8 mouse cellular contexts compared by ENCODE assay signal in the genomic region with DNA sequence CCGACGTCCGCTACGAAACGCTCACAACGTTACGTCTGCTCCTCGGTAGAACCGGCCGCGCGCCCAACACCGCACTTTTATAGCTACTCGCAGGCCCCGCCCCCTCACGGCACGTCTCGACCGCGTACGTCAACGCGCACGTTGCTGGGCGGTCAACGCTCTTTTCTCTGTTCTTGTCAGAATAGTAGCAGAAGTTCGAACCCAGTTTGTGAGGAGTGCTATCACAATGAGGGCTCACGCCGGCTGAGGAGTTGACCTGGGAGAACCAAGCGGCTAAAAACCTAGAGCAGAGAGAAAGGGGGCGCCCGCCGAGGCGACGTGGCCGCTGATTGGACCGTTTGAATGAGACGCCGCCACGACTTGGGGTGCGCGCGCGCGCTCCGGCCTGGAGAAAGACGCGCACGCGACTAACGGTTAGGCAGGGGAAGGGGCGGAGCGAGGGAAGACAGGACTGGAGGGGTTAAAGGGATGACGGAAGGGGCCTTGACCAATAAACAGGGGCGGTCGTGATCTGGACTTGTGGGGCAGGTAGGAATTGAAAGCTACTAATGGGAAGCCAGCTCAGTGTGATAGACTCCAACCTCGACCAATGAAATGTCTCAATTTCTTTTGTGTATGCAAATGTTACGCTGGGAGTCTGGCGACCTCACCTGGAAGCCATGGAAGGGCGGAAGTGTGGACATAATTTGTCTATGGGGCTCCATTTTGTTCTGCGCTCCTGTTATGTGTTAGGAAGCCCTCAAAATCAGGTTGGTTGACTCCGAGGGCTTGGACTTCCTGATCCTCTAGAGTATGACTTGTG. TPM values are rescaled to one million over a fixed set of nuclear protein-coding genes. Genes with fewer than 3 reads are reported as not detected.
DNase-seq lines count a peak whose midpoint lies in the region; ATAC-seq and TF ChIP-seq lines count a peak whose summit lies in the region.

A gene (minus strand): TSS at position 288 of the 802 bp plus-strand sequence.

- peak; percentile 58 for TF ChIP-seq POLR2A in ES-Bruce4 (IDR thresholded peaks at IDR 0.05; ENCODE audit: insufficient read depth, low read length)

- no peaks in the 10 kb centered on the region for H3K9me3 ChIP-seq in ES-Bruce4 (replicated peaks; ENCODE audit: control insufficient read depth, insufficient read depth, low read length, poor library complexity, severe bottlenecking)
- no peaks in the 10 kb centered on the region for H3K9me3 ChIP-seq in forebrain, embryonic 13.5 days (replicated peaks)
- no peaks in the 10 kb centered on the region for H3K9me3 ChIP-seq in liver, postnatal 0 days (ENCODE audit: low read length)
- H3K9me3 ChIP-seq in neural tube, embryonic 14.5 days (ENCODE audit: control insufficient read depth, low read length), result no peaks in the 10 kb centered on the region

- WGBS in forebrain, embryonic 13.5 days, result under 1% methylated on average over 62 of the region's 62 CpGs
- WGBS in large intestine, adult 2 months, result under 1% methylated on average over 62 of the region's 62 CpGs
- 2% methylated on average over 59 of the region's 62 CpGs for WGBS in liver, postnatal 0 days (ENCODE audit: insufficient replicate concordance)
- WGBS in neural tube, embryonic 14.5 days, result under 1% methylated on average over 62 of the region's 62 CpGs

- H3K4me2 ChIP-seq in forebrain, embryonic 13.5 days, result peak within 1 kb of the TSS; percentile 90
- peak within 1 kb of the TSS; percentile 70 for H3K4me2 ChIP-seq in liver, postnatal 0 days (ENCODE audit: low read depth, low read length)
- H3K4me2 ChIP-seq in neural tube, embryonic 14.5 days (ENCODE audit: low read depth, low read length), result peak within 1 kb of the TSS; percentile 86

- H3K4me3 ChIP-seq in ES-Bruce4 (ENCODE audit: low read depth, low read length), result peak within 1 kb of the TSS; percentile 99
- peak within 1 kb of the TSS; percentile 77 for H3K4me3 ChIP-seq in forebrain, embryonic 13.5 days
- peak within 1 kb of the TSS; percentile 97 for H3K4me3 ChIP-seq in liver, postnatal 0 days (ENCODE audit: low read depth, low read length)
- H3K4me3 ChIP-seq in neural tube, embryonic 14.5 days (ENCODE audit: low read depth, low read length), result peak within 1 kb of the TSS; percentile 80

- peak within 1 kb of the TSS; percentile 88 for H3K27ac ChIP-seq in ES-Bruce4 (ENCODE audit: insufficient read depth, low read length)
- peak within 1 kb of the TSS; percentile 94 for H3K27ac ChIP-seq in forebrain, embryonic 13.5 days
- H3K27ac ChIP-seq in liver, postnatal 0 days (ENCODE audit: low read depth), result peak within 1 kb of the TSS; percentile 98
- peak within 1 kb of the TSS; percentile 98 for H3K27ac ChIP-seq in neural tube, embryonic 14.5 days (ENCODE audit: low read depth, low read length)

- peaks cover 34% of the 10 kb centered on the region for H3K36me3 ChIP-seq in ES-Bruce4 (ENCODE audit: control insufficient read depth, insufficient read depth, low read length, poor library complexity, severe bottlenecking)
- H3K36me3 ChIP-seq in forebrain, embryonic 13.5 days (ENCODE audit: poor library complexity, severe bottlenecking), result peaks cover 32% of the 10 kb centered on the region
- H3K36me3 ChIP-seq in liver, postnatal 0 days (replicated peaks; ENCODE audit: insufficient read depth, low read length), result peaks cover 32% of the 10 kb centered on the region
- peaks cover 10% of the 10 kb centered on the region for H3K36me3 ChIP-seq in neural tube, embryonic 14.5 days (ENCODE audit: control insufficient read depth, insufficient read depth, low read length)

- peak; percentile 99 for ATAC-seq in cerebellum, adult (ENCODE audit: insufficient number of reproducible peaks, low FRiP score, low TSS enrichment)
- ATAC-seq in forebrain, embryonic 13.5 days, result peak; percentile 99
- ATAC-seq in liver, postnatal 0 days, result peak; percentile 97
- peak; percentile 99 for ATAC-seq in neural tube, embryonic 14.5 days (ENCODE audit: low read depth)

- intact Hi-C loops in heart, postnatal 10 days (cut with DNase I), result loop anchor here (5.0 kb wide), 3 partner anchors 105 to 250 kb away; a partner anchor contains a TSS

- peak; percentile 98 to 99 for DNase-seq in heart, postnatal 10 days
- peak; percentile 99 for DNase-seq in large intestine, adult 2 months (ENCODE audit: low read depth, low spot score)
- peak; percentile 99 for DNase-seq in liver, postnatal 0 days
- DNase-seq in testis, postnatal 10 days (ENCODE audit: low spot score), result peak; percentile 100

- peak; percentile 1 for TF ChIP-seq CTCF in ES-Bruce4 (IDR thresholded peaks at IDR 0.05; ENCODE audit: low read depth, low read length)
- TF ChIP-seq CTCF in liver, postnatal 0 days (IDR thresholded peaks at IDR 0.05; ENCODE audit: low read depth), result peak; percentile 57

- no peaks in the 10 kb centered on the region for H3K27me3 ChIP-seq in ES-Bruce4 (ENCODE audit: control insufficient read depth, insufficient read depth, low read length, poor library complexity, severe bottlenecking)
- no peaks in the 10 kb centered on the region for H3K27me3 ChIP-seq in forebrain, embryonic 13.5 days
- no peaks in the 10 kb centered on the region for H3K27me3 ChIP-seq in liver, postnatal 0 days (ENCODE audit: insufficient read depth, low read length)
- no peaks in the 10 kb centered on the region for H3K27me3 ChIP-seq in neural tube, embryonic 14.5 days (ENCODE audit: control insufficient read depth, insufficient read depth, low read length)

- H3K4me1 ChIP-seq in ES-Bruce4 (ENCODE audit: control insufficient read depth, insufficient read depth, low read length), result no peaks in the 10 kb centered on the region
- H3K4me1 ChIP-seq in forebrain, embryonic 13.5 days, result peaks cover 37% of the 10 kb centered on the region
- peaks cover 26% of the 10 kb centered on the region for H3K4me1 ChIP-seq in liver, postnatal 0 days (ENCODE audit: insufficient read depth)
- H3K4me1 ChIP-seq in neural tube, embryonic 14.5 days (ENCODE audit: control insufficient read depth, insufficient read depth, low read length), result peaks cover 14% of the 10 kb centered on the region

- no peak for TF ChIP-seq EP300 in ES-Bruce4 (IDR thresholded peaks at IDR 0.05; ENCODE audit: insufficient read depth, low read depth, low read length)
- TF ChIP-seq EP300 in liver, postnatal 0 days (IDR thresholded peaks at IDR 0.05; ENCODE audit: low read depth), result peak; percentile 60

- peak within 1 kb of the TSS; percentile 100 for H3K9ac ChIP-seq in ES-Bruce4 (ENCODE audit: low read depth, poor library complexity, severe bottlenecking)
- H3K9ac ChIP-seq in forebrain, embryonic 13.5 days, result peak within 1 kb of the TSS; percentile 98
- peak within 1 kb of the TSS; percentile 99 for H3K9ac ChIP-seq in liver, postnatal 0 days (replicated peaks)
- H3K9ac ChIP-seq in neural tube, embryonic 14.5 days (replicated peaks; ENCODE audit: low read depth, low read length), result peak within 1 kb of the TSS; percentile 93

RNA-seq across cellular contexts. Expression of the gene that starts here (rescaled TPM):
- polyA plus RNA-seq in ES-Bruce4 (2011; ENCODE audit: insufficient read depth, insufficient read length, low read depth, missing spikeins), result 474 and 498 TPM in 2 replicates
- polyA plus RNA-seq in forebrain, embryonic 13.5 days (2015; fragmentation: Nextera tagmentation; extraction: Ambion mirVana), result 398 and 454 TPM in 2 replicates
- 100 to 1,000 TPM; 149 to 152 TPM for total RNA-seq in heart, postnatal 10 days (2021)
- 348 and 501 TPM in 2 replicates for polyA plus RNA-seq in large intestine, adult 2 months (2012; rRNA removed)
- polyA plus RNA-seq in liver, postnatal 0 days (2015; fragmentation: Nextera tagmentation; extraction: Ambion mirVana), result 135 and 139 TPM in 2 replicates
- 249 and 263 TPM in 2 replicates for polyA plus RNA-seq in neural tube, embryonic 14.5 days (2014; fragmentation: Nextera tagmentation; extraction: Ambion mirVana)

Comparison
In these comparisons a context has a peak if more than half of its experiments do, and no peak if none do; other contexts are left out.
1. Peak in every context shown above with its lines: DNase-seq, ATAC-seq, H3K4me3 ChIP-seq and H3K27ac ChIP-seq.